Mouse (Mus musculus): Measurements from ENCODE around the gene Dyrk3. TPM values are rescaled to one million over a fixed set of nuclear protein-coding genes. Genes with fewer than 3 reads are reported as not detected.
"Not testable (repeated sequence)": the region's sequence is repeated elsewhere in the genome, so short reads cannot be mapped to it uniquely, and the experiment has no call there.

Dyrk3 gene
- total RNA-seq, 2 experiments from 2014 or later: 17.4 to 20.2 TPM

- DNase-seq (ENCODE audit: low spot score in 2 of 2): not testable (repeated sequence)
These were observed 21.6 kb upstream of the Dyrk3 start for GRCm38 (mm10) chr1:131159573-131160327.

- no peak for DNase-seq (ENCODE audit: low spot score in 2 of 2)
These were observed 17.3 kb upstream of the Dyrk3 start for GRCm38 (mm10) chr1:131155456-131155855.

GRCm38 (mm10) chr1:131153018-131153629 lies 15.0 kb upstream of the Dyrk3 start, which contains the start of gene Eif2d:
TSS of gene Eif2d (plus strand) at chr1:131153181.
- DNase-seq (ENCODE audit: low spot score in 2 of 2): peak; percentile 82 to 90

GRCm38 (mm10) chr1:131149496-131149895 lies 11.4 kb upstream of the Dyrk3 start:
- no peak for DNase-seq (ENCODE audit: low spot score in 2 of 2)

GRCm38 (mm10) chr1:131146181-131146614 lies 8.1 kb upstream of the Dyrk3 start:
- no peak for DNase-seq (ENCODE audit: low spot score in 2 of 2)

GRCm38 (mm10) chr1:131145222-131145621 lies 7.1 kb upstream of the Dyrk3 start:
- DNase-seq (ENCODE audit: low spot score in 2 of 2): not testable (repeated sequence)

GRCm38 (mm10) chr1:131142472-131142871 lies 4.3 kb upstream of the Dyrk3 start:
- no peak for DNase-seq (ENCODE audit: low spot score in 2 of 2)

- DNase-seq (ENCODE audit: low spot score in 2 of 2): no peak
These were observed 3.3 kb upstream of the Dyrk3 start for GRCm38 (mm10) chr1:131141449-131141848.

- no peak for DNase-seq (ENCODE audit: low spot score in 2 of 2)
These were observed 1.3 kb upstream of the Dyrk3 start for GRCm38 (mm10) chr1:131139102-131140095.

GRCm38 (mm10) chr1:131137717-131138118 lies 422 bp downstream of the Dyrk3 start:
- DNase-seq (ENCODE audit: low spot score in 2 of 2): no peak

- peak in 1 of 2 experiments; percentile 53 for DNase-seq (ENCODE audit: low spot score in 2 of 2)
These were observed 1.0 kb downstream of the Dyrk3 start for GRCm38 (mm10) chr1:131137111-131137510.

GRCm38 (mm10) chr1:131135960-131136629 lies 2.0 kb downstream of the Dyrk3 start:
- no peak for DNase-seq (ENCODE audit: low spot score in 2 of 2)

- DNase-seq (ENCODE audit: low spot score in 2 of 2): no peak
These were observed 3.1 kb downstream of the Dyrk3 start for GRCm38 (mm10) chr1:131134942-131135522.

GRCm38 (mm10) chr1:131134231-131134630 lies 3.9 kb downstream of the Dyrk3 start:
- DNase-seq (ENCODE audit: low spot score in 2 of 2): no peak

- peak; percentile 43 to 53 for DNase-seq (ENCODE audit: low spot score in 2 of 2)
These were observed 12.0 kb downstream of the Dyrk3 start for GRCm38 (mm10) chr1:131125987-131126744.

- DNase-seq (ENCODE audit: low spot score in 2 of 2): no peak
These were observed 14.4 kb downstream of the Dyrk3 start for GRCm38 (mm10) chr1:131123522-131124265.

GRCm38 (mm10) chr1:131121987-131122386 lies 16.2 kb downstream of the Dyrk3 start:
- no peak for DNase-seq (ENCODE audit: low spot score in 2 of 2)

GRCm38 (mm10) chr1:131119026-131119425 lies 19.1 kb downstream of the Dyrk3 start:
- no peak for DNase-seq (ENCODE audit: low spot score in 2 of 2)

GRCm38 (mm10) chr1:131118530-131118929 lies 19.6 kb downstream of the Dyrk3 start:
- no peak for DNase-seq (ENCODE audit: low spot score in 2 of 2)

Measured in layer of hippocampus, adult 18-20 months (tissue).